Mouse (Mus musculus) kidney, adult 2 months (tissue): ENCODE results near the gene Vps45.

Source experiments
- CTCF ChIP-seq: fragments of 200-500 bp; conservative IDR thresholded peaks from 2 replicates; pipeline ENCODE4 v1.5.1; 2011; ENCODE audit warnings: low read depth, mild to moderate bottlenecking, control low read depth, low read length, moderate library complexity, mixed read lengths; ENCODE audit not compliant: insufficient read depth, insufficient read length
- POLR2A ChIP-seq: fragments of 200-500 bp; IDR thresholded peaks from one replicate; pipeline ENCODE4 v1.6.1; 2011; ENCODE audit warnings: low read depth, low read length, control low read depth

DNA sequence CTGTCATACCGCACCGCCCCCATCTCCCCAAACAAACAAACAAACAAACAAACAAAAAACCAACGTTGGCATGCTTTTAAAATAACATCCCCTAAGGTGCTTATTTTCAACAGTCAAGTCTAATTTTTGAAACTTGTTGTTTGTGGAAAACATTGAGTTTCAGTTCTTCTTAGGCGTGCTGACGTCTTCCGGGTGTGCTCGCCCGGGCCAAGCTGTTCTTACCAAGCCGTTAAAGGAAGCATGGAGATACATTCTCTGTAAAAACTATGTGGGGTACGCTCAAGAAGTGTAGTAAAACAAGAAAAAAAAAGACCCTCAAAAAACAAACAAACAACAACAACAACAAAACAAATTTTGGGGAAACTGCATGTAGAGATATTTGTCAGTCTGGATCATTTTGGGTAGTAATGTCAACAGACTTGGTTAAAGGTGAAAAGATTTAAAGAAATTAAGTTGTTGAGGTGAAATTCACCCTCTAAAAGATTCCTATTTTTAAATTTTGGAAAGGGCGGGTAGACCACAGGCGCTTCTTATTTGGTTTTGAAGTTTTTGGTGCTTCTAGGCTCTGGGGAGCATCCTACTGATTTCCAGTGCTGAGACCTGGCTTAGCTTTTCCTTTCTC lies 85.9 kb downstream of the Vps45 start:
- TF ChIP-seq CTCF (no peak), POLR2A (no peak)
